Mouse (Mus musculus) liver (tissue): Measurements from ENCODE around the gene Pgam2.

Experiments used
- DNase-seq: peaks from one replicate; pipeline ENCODE4 v3.0.0-alpha.2; 2020; ENCODE audit warnings: mixed read lengths

Gene Pgam2

DNA sequence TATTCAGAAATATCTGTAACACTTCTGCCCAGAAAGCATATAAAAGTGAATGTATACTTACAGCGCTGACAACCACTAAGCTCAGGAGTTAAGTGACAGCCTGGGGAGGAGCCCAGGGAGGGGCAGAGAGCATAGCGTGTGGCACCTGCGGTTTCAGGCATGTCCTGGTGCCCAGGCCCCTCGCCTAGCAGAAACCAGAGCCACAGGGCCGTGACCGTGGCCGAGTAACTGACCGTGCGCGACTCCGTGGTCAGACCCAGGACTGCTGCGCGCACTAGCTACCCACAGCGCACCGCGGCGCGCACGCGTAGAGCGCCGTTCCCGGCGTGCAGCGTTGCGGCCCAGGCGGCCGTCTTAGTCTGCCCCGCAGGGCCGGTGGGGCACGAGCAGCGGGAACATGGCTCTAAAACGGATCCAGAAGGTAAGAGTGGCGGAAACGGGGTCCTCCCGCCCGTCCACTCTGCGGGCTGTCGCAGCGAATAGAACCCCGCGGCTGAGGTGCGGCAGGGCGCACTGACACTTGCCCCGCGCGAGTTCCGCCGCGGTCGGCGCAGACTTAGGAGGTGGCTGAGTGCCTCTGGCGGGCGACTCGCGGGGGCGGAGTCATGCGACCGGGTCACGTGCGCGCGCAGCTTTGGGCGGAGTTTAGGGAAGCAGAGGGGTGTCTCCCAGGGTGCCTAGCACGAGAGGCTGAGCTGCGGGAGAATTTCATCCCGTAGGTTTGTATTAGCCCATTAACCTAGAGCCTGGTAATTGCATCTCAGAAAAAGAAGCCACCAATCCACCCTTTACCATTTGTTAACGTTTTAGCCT, 41.5 kb downstream of the Pgam2 start, which contains the start of gene Urgcp:
Gene Urgcp, minus strand, starts transcription at position 557 of the 813 bp plus-strand sequence.
- DNase-seq, result peak; percentile 99

GRCm38 (mm10) chr11:5753755-5754154, 49.8 kb downstream of the Pgam2 start:
- no peak for DNase-seq
